Mouse (Mus musculus) testis, adult 2 months (tissue): ENCODE measurements around the gene Tubgcp5.

Source experiments
- CTCF ChIP-seq: fragments of 200-500 bp; IDR thresholded peaks from 2 replicates; pipeline ENCODE4 v1.5.1; 2012; ENCODE audit warnings: low read depth, mild to moderate bottlenecking, inconsistent platforms, low read length, moderate library complexity; ENCODE audit not compliant: control insufficient read depth, insufficient read depth, insufficient replicate concordance
- POLR2A ChIP-seq: fragments of 200-500 bp; IDR thresholded peaks from 2 replicates; pipeline ENCODE4 v1.6.1; 2012; ENCODE audit warnings: low read depth, mild to moderate bottlenecking, inconsistent platforms, low read length, moderate library complexity; ENCODE audit not compliant: control insufficient read depth

- TF ChIP-seq CTCF (no peak), POLR2A (no peak)
Observed at GRCm38 (mm10) chr7:55880882-55881281, 86.9 kb downstream of the Tubgcp5 start.
